8 mouse cellular contexts compared by ENCODE assay signal in genomic region chr11:69934169-69934568, GRCm38 (mm10). TPM values are rescaled to one million over a fixed set of nuclear protein-coding genes. Genes with fewer than 3 reads are reported as not detected.
DNase-seq lines count a peak whose midpoint lies in the region; ATAC-seq lines count a peak whose summit lies in the region.

No protein-coding gene starts in this region.

- H3K4me2 ChIP-seq in embryonic facial prominence, embryonic 14.5 days (ENCODE audit: low read depth, low read length), result peak overlapping the region; percentile 52
- peak overlapping the region; percentile 90 for H3K4me2 ChIP-seq in liver, embryonic 11.5 days

- 1% methylated on average over 18 of the region's 18 CpGs for WGBS in embryonic facial prominence, embryonic 14.5 days
- WGBS in liver, embryonic 11.5 days, result 2% methylated on average over 18 of the region's 18 CpGs

- peak; percentile 72 for ATAC-seq in embryonic facial prominence, embryonic 14.5 days (ENCODE audit: low read depth)
- no peak; the same call in 1 of the 2 replicates for ATAC-seq in liver, embryonic 11.5 days (replicated peaks; ENCODE audit: low FRiP score)

- H3K27me3 ChIP-seq in embryonic facial prominence, embryonic 14.5 days (replicated peaks; ENCODE audit: control insufficient read depth, insufficient read depth, low read length), result no peaks in the 10 kb centered on the region; the same call in none of the 2 replicates
- peaks cover 47% of the 10 kb centered on the region for H3K27me3 ChIP-seq in liver, embryonic 11.5 days (replicated peaks; ENCODE audit: control insufficient read depth, insufficient read depth, low read length)
- H3K27me3 ChIP-seq in splenic B cell, adult 2 months (ENCODE audit: control insufficient read depth, insufficient read depth, low read length, poor library complexity, severe bottlenecking), result peaks cover 3% of the 10 kb centered on the region

- H3K4me3 ChIP-seq in embryonic facial prominence, embryonic 14.5 days (ENCODE audit: low read depth, low read length), result peak overlapping the region; percentile 14; the same call in 1 of the 2 replicates
- peak overlapping the region; percentile 7; the same call in 1 of the 2 replicates for H3K4me3 ChIP-seq in liver, embryonic 11.5 days (ENCODE audit: low read depth, low read length)

- H3K4me1 ChIP-seq in embryonic facial prominence, embryonic 14.5 days (ENCODE audit: control insufficient read depth, insufficient read depth, low read length), result peaks cover 19% of the 10 kb centered on the region
- H3K4me1 ChIP-seq in liver, embryonic 11.5 days (replicated peaks; ENCODE audit: control insufficient read depth, insufficient read depth, low read length), result peaks cover 19% of the 10 kb centered on the region

- DNase-seq in 416B (ENCODE audit: low read depth), result peak; percentile 84
- DNase-seq in adrenal gland, postnatal 36 days, result peak; percentile 94 to 96
- peak; percentile 92 for DNase-seq in embryonic facial prominence, embryonic 14.5 days (ENCODE audit: low spot score)
- peak; percentile 82 to 87 for DNase-seq in heart, adult 9 months (ENCODE audit: low spot score in 2 of 2)
- DNase-seq in kidney, adult 9 months, result peak; percentile 90
- peak; percentile 94 for DNase-seq in liver, embryonic 11.5 days (ENCODE audit: low spot score)
- DNase-seq in naive thymus-derived CD4-positive, alpha-beta T cell, adult 2 months (ENCODE audit: low read depth), result peak; percentile 93
- peak; percentile 91 for DNase-seq in splenic B cell, adult 2 months (ENCODE audit: low read depth, low spot score)

- no peaks in the 10 kb centered on the region for H3K36me3 ChIP-seq in embryonic facial prominence, embryonic 14.5 days (ENCODE audit: control insufficient read depth, insufficient read depth, low read length)
- no peaks in the 10 kb centered on the region for H3K36me3 ChIP-seq in liver, embryonic 11.5 days (ENCODE audit: control insufficient read depth, insufficient read depth, low read length)
- no peaks in the 10 kb centered on the region for H3K36me3 ChIP-seq in splenic B cell, adult 2 months (ENCODE audit: control insufficient read depth, insufficient read depth, low read length, poor library complexity, severe bottlenecking)

- no peak overlapping the region for H3K27ac ChIP-seq in embryonic facial prominence, embryonic 14.5 days (replicated peaks; ENCODE audit: low read depth, low read length)
- H3K27ac ChIP-seq in liver, embryonic 11.5 days (ENCODE audit: low read depth, low read length), result no peak overlapping the region

- no peak overlapping the region; the same call in 1 of the 2 replicates for H3K9ac ChIP-seq in embryonic facial prominence, embryonic 14.5 days (ENCODE audit: low read depth, low read length)
- no peak overlapping the region for H3K9ac ChIP-seq in liver, embryonic 11.5 days (ENCODE audit: low read depth, low read length)

- H3K9me3 ChIP-seq in embryonic facial prominence, embryonic 14.5 days (ENCODE audit: control insufficient read depth, low read length), result no peaks in the 10 kb centered on the region
- no peaks in the 10 kb centered on the region for H3K9me3 ChIP-seq in liver, embryonic 11.5 days (ENCODE audit: control insufficient read depth, low read length)

RNA-seq across cellular contexts. Expression of gene Ybx2, which starts 1.4 kb away (rescaled TPM):
- total RNA-seq in adrenal gland, postnatal 36 days (2021), result 10 to 100 TPM; 11.5 to 11.8 TPM
- 2.9 and 4.2 TPM in 2 replicates for polyA plus RNA-seq in embryonic facial prominence, embryonic 14.5 days (2014; fragmentation: Nextera tagmentation; extraction: Ambion mirVana)
- polyA plus RNA-seq in liver, embryonic 11.5 days (2014; fragmentation: Nextera tagmentation; extraction: Ambion mirVana), result 1.3 and 1.7 TPM in 2 replicates

RNA-seq across cellular contexts. Expression of gene Eif5a, which starts 12.4 kb away (rescaled TPM):
- total RNA-seq in adrenal gland, postnatal 36 days (2021), result 100 to 1,000 TPM; 619 to 640 TPM
- polyA plus RNA-seq in embryonic facial prominence, embryonic 14.5 days (2014; fragmentation: Nextera tagmentation; extraction: Ambion mirVana), result 1,503 and 1,606 TPM in 2 replicates
- 2,995 and 3,090 TPM in 2 replicates for polyA plus RNA-seq in liver, embryonic 11.5 days (2014; fragmentation: Nextera tagmentation; extraction: Ambion mirVana)

RNA-seq across cellular contexts. Expression of gene Slc2a4, which starts 13.8 kb away (rescaled TPM):
- total RNA-seq in adrenal gland, postnatal 36 days (2021), result 10 to 100 TPM; 60.2 to 90.0 TPM
- 16.9 and 20.8 TPM in 2 replicates for polyA plus RNA-seq in embryonic facial prominence, embryonic 14.5 days (2014; fragmentation: Nextera tagmentation; extraction: Ambion mirVana)
- polyA plus RNA-seq in liver, embryonic 11.5 days (2014; fragmentation: Nextera tagmentation; extraction: Ambion mirVana), result 7.0 and 8.3 TPM in 2 replicates

RNA-seq across cellular contexts. Expression of gene Gps2, which starts 20.5 kb away (rescaled TPM):
- 10 to 100 TPM; 47.1 to 47.6 TPM for total RNA-seq in adrenal gland, postnatal 36 days (2021)
- polyA plus RNA-seq in embryonic facial prominence, embryonic 14.5 days (2014; fragmentation: Nextera tagmentation; extraction: Ambion mirVana), result 55.0 and 57.2 TPM in 2 replicates
- polyA plus RNA-seq in liver, embryonic 11.5 days (2014; fragmentation: Nextera tagmentation; extraction: Ambion mirVana), result 121 and 130 TPM in 2 replicates

RNA-seq across cellular contexts. Expression of gene Cldn7, which starts 30.4 kb away (rescaled TPM):
- 1 to 10 TPM in 1 of 2 experiments, not detected in 1; 1.2 TPM for total RNA-seq in adrenal gland, postnatal 36 days (2021)
- 22.3 and 23.7 TPM in 2 replicates for polyA plus RNA-seq in embryonic facial prominence, embryonic 14.5 days (2014; fragmentation: Nextera tagmentation; extraction: Ambion mirVana)
- 4.0 and 5.1 TPM in 2 replicates for polyA plus RNA-seq in liver, embryonic 11.5 days (2014; fragmentation: Nextera tagmentation; extraction: Ambion mirVana)
